Mouse (Mus musculus) bone marrow, adult 2 months (tissue): Measurements from ENCODE around the gene Map2k5. TPM values are rescaled to one million over a fixed set of nuclear protein-coding genes. Genes with fewer than 3 reads are reported as not detected.
A peak's percentile ranks its signal among the peaks of the same experiment; 100 is the strongest.

Experiments used
- H3K27ac ChIP-seq: fragments of 200-500 bp; 2 replicates; pipeline ENCODE4 v1.5.1; 2012; ENCODE audit warnings: low read depth, mild to moderate bottlenecking, control low read depth, inconsistent platforms, low read length; ENCODE audit not compliant: control insufficient read depth, poor library complexity, insufficient read depth
- H3K4me1 ChIP-seq: fragments of 200-500 bp; 2 replicates; pipeline ENCODE4 v1.6.1; 2011; ENCODE audit warnings: low read length; ENCODE audit not compliant: control insufficient read depth, insufficient read depth
- H3K4me3 ChIP-seq: fragments of 200-500 bp; replicated peaks from 2 replicates; pipeline ENCODE3; 2011; ENCODE audit warnings: mild to moderate bottlenecking, low read depth, low read length, control low read depth; ENCODE audit not compliant: control insufficient read depth
- CTCF ChIP-seq: fragments of 200-500 bp; IDR thresholded peaks from 2 replicates; pipeline ENCODE4 v1.5.1; 2011; ENCODE audit warnings: low read length, control low read depth; ENCODE audit not compliant: control insufficient read depth, insufficient read depth
- POLR2A ChIP-seq: fragments of 200-500 bp; IDR thresholded peaks from 2 replicates; pipeline ENCODE4 v1.6.1; 2011; ENCODE audit warnings: low read depth, mild to moderate bottlenecking, control low read depth, low read length, borderline replicate concordance; ENCODE audit not compliant: control insufficient read depth
- WGBS: fragments of 180-500 bp; shearing (Covaris S2); methylation state at CpG from one replicate; pipeline ENCODE4 v1.1.7; 2018; 5-methylcytosine and 5-hydroxymethylcytosine counted together
- polyA plus RNA-seq: library from polyadenylated mRNA; stranded (reverse); fragments of >200 nt; gene quantifications from 2 replicates; pipeline ENCODE4 v1.2.4, GENCODE M21; 2011; ENCODE audit warnings: low replicate concordance; ENCODE audit not compliant: missing spikeins, insufficient read depth, insufficient read length

Gene Map2k5
- polyA plus RNA-seq, 1 experiment, result 13.9 TPM

- 80% methylated on average over 6 of the region's 6 CpGs for WGBS
- H3K4me1 ChIP-seq, result no peaks in the 10 kb centered on the region
- TF ChIP-seq POLR2A, result no peak
- TF ChIP-seq CTCF, result no peak
- no peak overlapping the region for H3K27ac ChIP-seq
- H3K4me3 ChIP-seq, result no peak overlapping the region
Measured at GRCm38 (mm10) chr9:63273781-63274180, 103.9 kb downstream of the Map2k5 start.

GRCm38 (mm10) chr9:63269839-63270238 is 107.9 kb downstream of the Map2k5 start:
- H3K4me3 ChIP-seq, result no peak overlapping the region
- no peak for TF ChIP-seq POLR2A
- no peak for TF ChIP-seq CTCF
- WGBS, result 79% methylated on average over 3 of the region's 3 CpGs
- H3K4me1 ChIP-seq, result no peaks in the 10 kb centered on the region
- no peak overlapping the region for H3K27ac ChIP-seq

DNA sequence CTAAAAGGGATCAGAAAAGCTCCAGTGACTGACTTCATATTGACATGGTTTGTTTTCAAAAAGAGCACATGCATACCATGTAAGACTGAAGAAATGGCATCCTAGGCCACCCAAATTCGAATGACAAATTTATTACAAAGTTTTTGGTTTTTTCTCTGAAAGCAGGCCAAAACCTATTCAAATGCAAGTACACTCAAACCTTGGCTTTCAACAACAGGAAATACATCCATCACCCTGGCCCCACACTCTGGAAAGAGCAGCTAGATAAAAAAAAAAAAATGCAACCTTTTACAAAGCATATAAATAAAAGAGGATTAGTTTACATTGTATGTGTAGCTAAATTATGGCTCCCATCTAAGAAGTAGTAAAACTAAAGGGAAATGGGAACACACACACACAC is 114.5 kb downstream of the Map2k5 start:
- no peak for TF ChIP-seq POLR2A
- TF ChIP-seq CTCF, result no peak
- WGBS, result 35% methylated on average over 1 of the region's 1 CpGs
- Histone ChIP-seq H3K4me3 (no peak overlapping the region), H3K4me1 (no peaks in the 10 kb centered on the region), H3K27ac (no peak overlapping the region)

- H3K4me1 ChIP-seq, result no peaks in the 10 kb centered on the region
- TF ChIP-seq POLR2A (no peak), CTCF (no peak)
- 84% methylated on average over 3 of the region's 3 CpGs for WGBS
- H3K4me3 ChIP-seq, result no peak overlapping the region
- H3K27ac ChIP-seq, result no peak overlapping the region
Measured at GRCm38 (mm10) chr9:63258768-63259167, 118.9 kb downstream of the Map2k5 start.

- WGBS, result 82% methylated on average over 4 of the region's 4 CpGs
- Histone ChIP-seq H3K4me1 (no peaks in the 10 kb centered on the region), H3K27ac (no peak overlapping the region), H3K4me3 (no peak overlapping the region)
- TF ChIP-seq POLR2A, result no peak
- TF ChIP-seq CTCF, result no peak
Measured at GRCm38 (mm10) chr9:63257739-63258138, 120.0 kb downstream of the Map2k5 start.

DNA sequence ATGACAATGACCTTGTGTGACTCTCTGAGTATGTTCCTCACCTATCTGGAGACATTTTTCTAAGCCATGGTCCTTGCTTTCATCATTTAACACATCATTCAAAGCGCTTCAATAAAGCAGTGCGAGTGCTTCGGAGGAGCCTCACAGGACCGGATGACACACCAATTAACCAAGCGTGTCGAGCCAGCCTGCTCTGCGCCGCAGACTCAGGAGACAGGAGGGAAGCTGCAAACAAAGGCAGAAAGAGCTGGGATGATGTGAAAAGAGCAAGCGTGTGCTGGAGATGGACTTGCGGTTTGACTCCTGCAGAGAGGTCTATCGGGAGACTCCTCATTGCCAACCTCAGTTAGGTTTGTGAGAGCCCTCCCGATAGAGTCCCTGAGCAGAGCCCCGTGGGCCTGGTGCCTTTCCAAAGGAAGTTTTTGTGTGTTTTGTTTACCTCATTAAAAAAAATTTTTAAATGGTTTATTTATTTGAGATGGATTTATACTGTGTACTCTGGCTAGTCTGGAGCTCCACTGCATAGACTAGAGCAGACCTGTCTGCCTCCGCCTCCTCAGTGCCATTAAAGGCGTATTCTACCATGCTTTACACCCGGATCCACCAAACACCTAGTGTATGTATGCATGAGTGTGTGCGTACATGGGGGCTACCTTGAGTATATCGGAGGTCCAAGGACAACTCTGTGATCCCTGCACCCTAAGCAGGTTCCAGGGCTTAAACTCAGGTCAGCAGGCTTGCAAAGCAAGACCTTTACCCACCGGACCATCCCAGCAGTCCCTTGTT is 126.7 kb downstream of the Map2k5 start:
- Histone ChIP-seq H3K4me3 (no peak overlapping the region), H3K4me1 (no peaks in the 10 kb centered on the region), H3K27ac (no peak overlapping the region)
- TF ChIP-seq CTCF (no peak), POLR2A (no peak)
- 90% methylated on average over 19 of the region's 19 CpGs for WGBS

DNA sequence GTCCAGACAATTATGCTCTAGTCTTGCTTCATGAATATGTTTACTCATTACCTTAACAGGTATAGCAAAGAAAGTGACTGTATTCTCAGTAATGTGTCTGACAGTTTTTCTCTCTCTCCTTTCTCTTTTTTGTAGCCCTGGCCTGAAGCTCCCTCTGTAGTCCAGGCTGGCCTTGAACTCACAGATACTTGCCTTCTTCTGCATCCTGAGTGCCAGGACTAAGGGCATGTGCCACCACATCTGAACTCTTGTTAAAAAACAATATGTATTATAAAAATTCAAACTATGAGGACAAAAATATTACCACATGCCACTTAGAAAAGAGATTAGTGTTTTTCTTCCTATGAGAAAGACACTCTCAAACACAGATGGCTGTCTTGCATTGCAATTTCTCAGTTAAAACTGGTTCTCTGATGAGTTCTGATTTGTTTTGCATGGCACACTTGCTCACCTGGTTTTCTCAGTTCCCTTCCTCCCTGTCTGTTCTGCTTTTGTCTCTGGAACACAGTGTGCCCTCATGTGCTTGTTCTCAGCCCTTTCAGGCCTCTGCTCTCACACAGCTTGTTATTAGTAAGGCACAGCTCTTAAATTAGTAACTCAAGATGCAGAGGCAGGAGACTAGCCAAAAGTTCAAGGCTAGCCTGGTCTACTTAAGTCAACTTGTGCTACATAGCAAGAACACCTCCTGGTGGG is 129.5 kb downstream of the Map2k5 start:
- no peak overlapping the region for H3K4me3 ChIP-seq
- no peaks in the 10 kb centered on the region for H3K4me1 ChIP-seq
- H3K27ac ChIP-seq, result peak overlapping the region; percentile 52; the same call in 1 of the 2 replicates
- TF ChIP-seq POLR2A, result no peak
- TF ChIP-seq CTCF, result no peak

DNA sequence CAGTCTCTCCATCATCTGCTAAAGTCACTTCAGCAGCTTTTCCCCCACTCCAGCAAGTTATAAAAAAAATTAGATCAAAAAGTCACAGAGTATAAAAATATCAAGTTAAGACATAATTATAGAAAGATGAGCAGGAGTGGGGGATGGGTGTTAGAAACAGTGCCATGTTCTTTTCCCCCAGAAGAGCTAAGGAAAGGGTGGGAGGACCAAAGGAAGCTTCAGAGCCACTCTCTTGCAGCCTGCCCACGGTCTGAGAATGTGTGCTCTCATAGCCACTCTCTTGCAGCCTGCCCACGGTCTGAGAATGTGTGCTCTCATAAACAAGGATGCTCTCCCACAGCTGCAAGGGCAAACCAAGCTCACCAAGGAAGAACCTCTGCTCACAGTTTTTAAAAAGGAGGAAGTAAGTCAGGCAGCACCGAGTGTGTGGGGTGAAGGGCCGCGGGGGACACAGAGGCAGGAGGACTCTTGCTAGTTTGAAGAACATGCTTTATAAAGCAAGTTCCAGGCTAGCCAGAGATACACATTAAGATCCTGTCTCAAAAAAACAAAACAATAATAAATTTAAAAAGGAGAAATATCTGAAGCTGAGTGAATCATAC is 131.0 kb downstream of the Map2k5 start:
- 17% methylated on average over 5 of the region's 5 CpGs for WGBS
- no peak for TF ChIP-seq POLR2A
- no peak for TF ChIP-seq CTCF
- H3K4me3 ChIP-seq, result no peak overlapping the region
- H3K27ac ChIP-seq, result no peak overlapping the region
- no peaks in the 10 kb centered on the region for H3K4me1 ChIP-seq

DNA sequence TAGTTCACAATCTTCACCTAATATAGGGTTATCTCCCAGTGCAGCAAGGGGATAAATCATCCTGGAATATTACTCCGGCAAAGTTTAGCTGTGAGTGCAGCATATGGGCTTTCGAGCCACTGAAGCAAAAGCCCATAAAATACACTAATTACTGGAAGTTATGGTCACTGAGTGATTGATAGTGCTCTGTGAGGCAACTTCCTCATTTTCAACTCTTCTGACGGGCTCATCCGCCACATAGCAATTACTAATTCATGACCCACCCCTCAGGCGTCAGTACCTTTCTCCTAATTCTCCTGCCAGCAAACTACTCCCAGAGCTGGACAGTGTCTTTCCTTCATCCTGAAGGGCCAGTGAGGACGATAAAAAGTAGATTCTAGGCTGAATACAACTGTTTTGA is 135.7 kb downstream of the Map2k5 start:
- no peaks in the 10 kb centered on the region for H3K4me1 ChIP-seq
- TF ChIP-seq CTCF (no peak), POLR2A (no peak)
- H3K4me3 ChIP-seq, result no peak overlapping the region
- 14% methylated on average over 6 of the region's 6 CpGs for WGBS
- no peak overlapping the region for H3K27ac ChIP-seq
